Comparison of ENCODE assay signal across 9 mouse cellular contexts in the genomic region with DNA sequence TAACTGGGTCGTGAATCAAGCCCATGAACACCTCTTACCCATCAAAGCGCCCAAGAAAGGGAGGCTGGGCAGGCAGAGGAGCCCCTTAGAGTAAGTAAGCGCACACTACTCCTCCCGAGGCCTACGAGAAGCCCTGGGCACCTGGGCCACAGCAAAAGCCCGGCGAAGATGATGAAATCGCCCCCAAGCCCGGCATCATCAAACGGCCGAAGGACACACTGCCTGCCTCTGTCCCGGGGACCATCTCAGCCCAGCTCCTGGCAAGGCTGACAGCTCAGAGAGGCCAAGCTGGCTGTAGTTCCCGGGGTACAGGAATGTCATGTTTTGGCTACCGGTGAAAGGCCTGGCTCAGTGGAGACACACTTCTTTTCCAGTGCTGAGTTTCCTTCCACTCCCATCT. TPM values are rescaled to one million over a fixed set of nuclear protein-coding genes. Genes with fewer than 3 reads are reported as not detected.
A peak's percentile ranks its signal among the peaks of the same experiment; 100 is the strongest.
DNase-seq lines count a peak whose midpoint lies in the region; ATAC-seq and TF ChIP-seq lines count a peak whose summit lies in the region.
"Had no signal": no experiment of that assay in that cellular context is flagged by ENCODE, and none has a peak within 500 bp of the region (broad histone marks: within the 10 kb centered on the region; RNA-seq: fewer than 3 reads in every experiment).

No protein-coding gene starts in this region.

- no peak overlapping the region for H3K4me2 ChIP-seq in hindbrain, embryonic 12.5 days (replicated peaks)
- no peak overlapping the region for H3K4me2 ChIP-seq in neural tube, embryonic 11.5 days (ENCODE audit: low read depth)
- no peak overlapping the region for H3K4me2 ChIP-seq in neural tube, embryonic 15.5 days

- intact Hi-C loops in gastrocnemius, adult 2 months (cut with DNase I) = loop anchor here (2.0 kb wide), 1 partner anchor 19 kb away; no protein-coding TSS in a partner anchor

- H3K9ac ChIP-seq in hindbrain, embryonic 12.5 days = no peak overlapping the region
- 0 out of 2 replicates have a peak overlapping the region, but pooled peaks have one; percentile 28 for H3K9ac ChIP-seq in neural tube, embryonic 11.5 days (ENCODE audit: low read length)
- H3K9ac ChIP-seq in neural tube, embryonic 15.5 days (replicated peaks) = no peak overlapping the region

- no peak for ATAC-seq in hindbrain, embryonic 12.5 days (ENCODE audit: low FRiP score)
- no peak for ATAC-seq in neural tube, embryonic 11.5 days (ENCODE audit: insufficient read depth, low FRiP score, low TSS enrichment)
- no peak for ATAC-seq in neural tube, embryonic 15.5 days (ENCODE audit: low FRiP score)
- no peak for ATAC-seq in inflammation-experienced regulatory T-cells, adult 6 months

- no peaks in the 10 kb centered on the region for H3K9me3 ChIP-seq in hindbrain, embryonic 10.5 days
- H3K9me3 ChIP-seq in hindbrain, embryonic 12.5 days (replicated peaks) = no peaks in the 10 kb centered on the region
- H3K9me3 ChIP-seq in neural tube, embryonic 11.5 days (ENCODE audit: control insufficient read depth, low read length) = no peaks in the 10 kb centered on the region
- H3K9me3 ChIP-seq in neural tube, embryonic 15.5 days (replicated peaks) = no peaks in the 10 kb centered on the region

- H3K27ac ChIP-seq in hindbrain, embryonic 10.5 days = peak overlapping the region; percentile 56
- no peak overlapping the region for H3K27ac ChIP-seq in hindbrain, embryonic 12.5 days
- H3K27ac ChIP-seq in neural tube, embryonic 11.5 days (ENCODE audit: low read depth, low read length) = no peak overlapping the region
- H3K27ac ChIP-seq in gastrocnemius, adult 2 months = peak overlapping the region; percentile 74
- peak overlapping the region; percentile 39; the same call in 1 of the 2 replicates for H3K27ac ChIP-seq in neural tube, embryonic 15.5 days (replicated peaks)

- no peak for TF ChIP-seq CTCF in gastrocnemius, adult 2 months (IDR thresholded peaks at IDR 0.05)

- DNase-seq in hindbrain, embryonic 10.5 days (ENCODE audit: low spot score) = no peak
- DNase-seq in neural tube, embryonic 11.5 days (ENCODE audit: low spot score) = no peak
- DNase-seq in neural tube, embryonic 10.5 days (ENCODE audit: extremely low spot score, low spot score) = no peak
- peak; percentile 74 for DNase-seq in gastrocnemius, adult 2 months
- DNase-seq in urinary bladder, postnatal 4 days (ENCODE audit: low spot score in 2 of 2) = no peak
- DNase-seq: kidney, adult 2 months had no signal

- no peak overlapping the region for H3K4me3 ChIP-seq in hindbrain, embryonic 10.5 days
- H3K4me3 ChIP-seq in hindbrain, embryonic 12.5 days = no peak overlapping the region
- H3K4me3 ChIP-seq in neural tube, embryonic 11.5 days (ENCODE audit: low read depth, low read length) = no peak overlapping the region
- H3K4me3 ChIP-seq in gastrocnemius, adult 2 months = peak overlapping the region; percentile 43
- no peak overlapping the region for H3K4me3 ChIP-seq in neural tube, embryonic 15.5 days (replicated peaks)

- H3K4me1 ChIP-seq in hindbrain, embryonic 10.5 days (replicated peaks) = peaks cover 46% of the 10 kb centered on the region
- peaks cover 27% of the 10 kb centered on the region for H3K4me1 ChIP-seq in hindbrain, embryonic 12.5 days
- H3K4me1 ChIP-seq in neural tube, embryonic 11.5 days (ENCODE audit: control insufficient read depth, insufficient read depth, low read length) = 0 out of 2 replicates have a peak, but pooled peaks cover 5% of the 10 kb centered on the region
- H3K4me1 ChIP-seq in neural tube, embryonic 15.5 days = peaks cover 27% of the 10 kb centered on the region

- WGBS in hindbrain, embryonic 10.5 days = 73% methylated on average over 14 of the region's 14 CpGs
- 68% methylated on average over 14 of the region's 14 CpGs for WGBS in hindbrain, embryonic 12.5 days
- 72% methylated on average over 14 of the region's 14 CpGs for WGBS in neural tube, embryonic 11.5 days
- 57% methylated on average over 14 of the region's 14 CpGs for WGBS in neural tube, embryonic 15.5 days

- peaks cover 84% of the 10 kb centered on the region for H3K36me3 ChIP-seq in hindbrain, embryonic 10.5 days
- H3K36me3 ChIP-seq in hindbrain, embryonic 12.5 days = 0 out of 2 replicates have a peak, but pooled peaks cover 4% of the 10 kb centered on the region
- no peaks in the 10 kb centered on the region for H3K36me3 ChIP-seq in neural tube, embryonic 11.5 days (ENCODE audit: control insufficient read depth, insufficient read depth, low read length)
- H3K36me3 ChIP-seq in neural tube, embryonic 15.5 days = no peaks in the 10 kb centered on the region

- H3K27me3 ChIP-seq in hindbrain, embryonic 10.5 days (ENCODE audit: insufficient read depth, poor library complexity, severe bottlenecking) = no peaks in the 10 kb centered on the region
- no peaks in the 10 kb centered on the region for H3K27me3 ChIP-seq in hindbrain, embryonic 12.5 days
- H3K27me3 ChIP-seq in neural tube, embryonic 11.5 days (ENCODE audit: control insufficient read depth, insufficient read depth, low read length) = no peaks in the 10 kb centered on the region
- H3K27me3 ChIP-seq in neural tube, embryonic 15.5 days (replicated peaks) = no peaks in the 10 kb centered on the region

RNA-seq across cellular contexts. Expression of a gene that starts 23.8 kb away (rescaled TPM):
- 5.3 and 6.7 TPM in 2 replicates for polyA plus RNA-seq in hindbrain, embryonic 10.5 days (2016; fragmentation: Nextera tagmentation; extraction: Ambion mirVana)
- polyA plus RNA-seq in hindbrain, embryonic 12.5 days (2016; fragmentation: Nextera tagmentation; extraction: Ambion mirVana) = 12.4 and 13.0 TPM in 2 replicates
- 6.8 and 7.7 TPM in 2 replicates for polyA plus RNA-seq in neural tube, embryonic 11.5 days (2014; fragmentation: Nextera tagmentation; extraction: Ambion mirVana)
- 1 to 10 TPM; 2.2 to 5.7 TPM for total RNA-seq in gastrocnemius, adult 2 months (2021)
- polyA plus RNA-seq in neural tube, embryonic 15.5 days (2015; fragmentation: Nextera tagmentation; extraction: Ambion mirVana) = 1.8 and 3.0 TPM in 2 replicates
- polyA plus RNA-seq in inflammation-experienced regulatory T-cells, adult 6 months (2017; shearing (Covaris generic)) = not detected

Comparison
In these comparisons a context has a peak if more than half of its experiments do, and no peak if none do; other contexts are left out.
1. H3K27ac ChIP-seq: peak in hindbrain, embryonic 10.5 days (single experiment), gastrocnemius, adult 2 months (single experiment) and neural tube, embryonic 15.5 days (single experiment); none in hindbrain, embryonic 12.5 days (single experiment) and neural tube, embryonic 11.5 days (single experiment).